Mouse (Mus musculus): ENCODE results near the gene Mcoln3. TPM values are rescaled to one million over a fixed set of nuclear protein-coding genes. Genes with fewer than 3 reads are reported as not detected.

The Mcoln3 gene
- total and polyA plus RNA-seq, 2 experiments from 2014 or later = 0.38 TPM

DNA sequence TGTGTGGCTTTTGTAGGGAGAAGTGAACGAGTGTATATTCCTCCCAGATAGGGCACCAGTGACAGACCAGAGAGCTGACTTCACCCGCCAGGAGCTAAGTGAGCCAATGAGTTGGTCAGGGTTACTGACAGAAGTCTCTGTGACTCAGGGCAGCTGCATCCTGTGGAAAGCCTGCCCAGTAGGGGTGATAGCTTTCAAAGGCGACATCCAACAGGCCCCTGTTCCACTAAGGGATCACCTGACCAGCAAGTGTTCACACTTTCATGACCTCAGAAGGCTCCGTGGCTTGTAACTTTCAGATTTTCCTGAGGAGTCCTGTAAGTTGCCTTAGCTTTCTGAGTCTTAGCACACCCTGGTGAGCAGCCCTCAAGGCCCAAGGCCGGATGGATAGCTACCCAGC, 55.8 kb downstream of the Mcoln3 start:
- no peaks in the 10 kb centered on the region for H3K36me3 ChIP-seq (ENCODE audit: insufficient read depth, low read length)
- no peaks in the 10 kb centered on the region for H3K27me3 ChIP-seq (ENCODE audit: insufficient read depth, low read length)
- H3K4me3 ChIP-seq (ENCODE audit: low read depth, low read length) = no peak overlapping the region
- H3K4me1 ChIP-seq (ENCODE audit: insufficient read depth, low read length) = no peaks in the 10 kb centered on the region
- no peaks in the 10 kb centered on the region for H3K9me3 ChIP-seq (ENCODE audit: low read length)
- H3K9ac ChIP-seq (replicated peaks; ENCODE audit: low read length, poor library complexity, severe bottlenecking) = no peak overlapping the region
- 68% methylated on average over 5 of the region's 5 CpGs for WGBS
- ATAC-seq (ENCODE audit: low FRiP score) = no peak
- H3K4me2 ChIP-seq (ENCODE audit: low read depth, low read length, poor library complexity, severe bottlenecking) = no peak overlapping the region
- no peak overlapping the region for H3K27ac ChIP-seq (ENCODE audit: low read depth, low read length)
- no peak for TF ChIP-seq CTCF (IDR thresholded peaks at IDR 0.05)
- DNase-seq (ENCODE audit: low spot score) = no peak

DNA sequence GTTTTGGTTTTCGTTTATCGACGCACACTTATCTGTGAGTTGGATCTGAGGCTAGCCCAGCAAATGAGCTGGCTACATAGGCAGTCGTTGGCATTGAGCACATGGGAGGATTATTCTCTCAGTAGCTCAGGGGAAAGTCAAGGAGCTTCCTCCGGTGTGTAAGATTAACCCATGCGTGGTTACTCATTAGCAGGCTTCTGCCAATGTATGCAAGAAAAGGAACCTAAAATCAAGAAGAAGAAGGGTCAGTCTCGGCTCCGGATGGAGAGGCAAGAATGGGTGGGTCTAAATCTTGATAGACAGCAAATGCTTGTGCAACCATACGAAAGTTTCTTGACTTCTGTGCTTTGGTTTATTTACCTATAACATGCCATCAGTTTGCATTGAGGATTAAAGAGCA, 57.0 kb downstream of the Mcoln3 start:
- H3K9me3 ChIP-seq (ENCODE audit: low read length) = no peaks in the 10 kb centered on the region
- no peak for DNase-seq (ENCODE audit: low spot score)
- TF ChIP-seq CTCF (IDR thresholded peaks at IDR 0.05) = no peak
- no peak overlapping the region for H3K9ac ChIP-seq (replicated peaks; ENCODE audit: low read length, poor library complexity, severe bottlenecking)
- H3K4me1 ChIP-seq (ENCODE audit: insufficient read depth, low read length) = no peaks in the 10 kb centered on the region
- H3K27ac ChIP-seq (ENCODE audit: low read depth, low read length) = no peak overlapping the region
- H3K4me3 ChIP-seq (ENCODE audit: low read depth, low read length) = no peak overlapping the region
- no peak for ATAC-seq (ENCODE audit: low FRiP score)
- WGBS = 91% methylated on average over 9 of the region's 9 CpGs
- H3K4me2 ChIP-seq (ENCODE audit: low read depth, low read length, poor library complexity, severe bottlenecking) = no peak overlapping the region
- no peaks in the 10 kb centered on the region for H3K27me3 ChIP-seq (ENCODE audit: insufficient read depth, low read length)
- H3K36me3 ChIP-seq (ENCODE audit: insufficient read depth, low read length) = no peaks in the 10 kb centered on the region

DNA sequence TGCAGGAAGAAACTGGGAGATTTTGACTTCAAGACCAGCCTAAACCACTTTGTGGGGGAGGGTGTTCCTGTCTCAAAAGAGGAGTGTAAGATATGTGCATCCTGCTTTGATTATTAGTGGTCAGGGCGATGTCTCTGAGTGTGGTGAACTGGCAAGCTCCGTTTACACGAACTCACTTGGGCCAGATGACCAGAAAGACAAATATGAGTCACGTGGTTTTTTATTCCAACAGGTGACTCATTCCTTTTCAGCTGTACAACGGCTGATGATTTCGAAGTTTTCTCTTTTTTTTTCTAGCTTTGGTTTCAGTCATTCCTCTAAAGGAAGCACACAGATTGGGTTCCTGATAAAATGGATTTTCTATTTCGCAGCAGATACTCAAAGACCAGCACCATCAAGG, 60.0 kb downstream of the Mcoln3 start:
- no peak overlapping the region for H3K27ac ChIP-seq (ENCODE audit: low read depth, low read length)
- ATAC-seq (ENCODE audit: low FRiP score) (no peak), DNase-seq (ENCODE audit: low spot score) (no peak)
- H3K27me3 ChIP-seq (ENCODE audit: insufficient read depth, low read length) = no peaks in the 10 kb centered on the region
- TF ChIP-seq CTCF (IDR thresholded peaks at IDR 0.05) = no peak
- H3K36me3 ChIP-seq (ENCODE audit: insufficient read depth, low read length) = no peaks in the 10 kb centered on the region
- no peak overlapping the region for H3K4me3 ChIP-seq (ENCODE audit: low read depth, low read length)
- no peaks in the 10 kb centered on the region for H3K9me3 ChIP-seq (ENCODE audit: low read length)
- no peaks in the 10 kb centered on the region for H3K4me1 ChIP-seq (ENCODE audit: insufficient read depth, low read length)
- WGBS = 81% methylated on average over 7 of the region's 7 CpGs
- H3K4me2 ChIP-seq (ENCODE audit: low read depth, low read length, poor library complexity, severe bottlenecking) = peak overlapping the region; percentile 48
- H3K9ac ChIP-seq (replicated peaks; ENCODE audit: low read length, poor library complexity, severe bottlenecking) = no peak overlapping the region

DNA sequence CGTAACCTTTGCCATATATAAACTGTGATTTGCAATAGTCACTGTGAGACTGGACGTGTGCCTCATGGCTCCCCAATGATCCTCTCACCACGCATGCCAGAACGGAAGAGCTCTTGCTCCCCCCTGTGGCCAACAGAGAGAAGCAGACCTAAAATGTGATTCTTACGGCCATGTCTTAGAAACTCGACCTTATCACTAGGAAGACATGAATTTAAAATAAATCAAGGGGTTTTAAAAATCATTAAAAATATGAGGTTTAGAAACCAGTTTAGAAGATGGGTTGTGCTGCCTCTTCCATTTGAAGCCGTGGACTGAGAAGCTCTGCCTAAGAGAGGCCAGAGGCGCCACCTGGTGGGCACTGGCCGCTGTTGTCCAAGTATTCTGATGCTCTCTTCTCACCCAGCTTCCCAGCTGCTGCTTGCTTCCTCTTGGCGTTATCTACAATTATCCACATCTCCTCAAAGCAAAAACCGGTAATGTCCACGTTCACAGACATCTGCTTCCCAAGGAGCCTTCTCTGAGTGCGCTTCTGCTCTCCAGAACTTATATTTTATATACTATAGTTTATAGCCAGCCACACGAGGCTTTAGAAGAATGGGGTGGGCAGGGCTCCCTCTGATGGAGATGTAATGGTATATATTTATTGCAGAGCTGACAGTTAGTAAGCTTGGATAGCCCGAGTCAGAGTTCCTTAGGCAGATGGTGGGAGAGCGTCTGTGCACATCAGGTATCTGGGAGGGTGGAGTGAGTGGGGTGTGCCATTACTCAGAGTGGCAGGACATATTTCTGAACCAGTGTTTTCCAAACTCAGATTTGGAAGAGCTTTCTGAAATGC, 60.7 kb downstream of the Mcoln3 start:
- WGBS = 4% methylated on average over 16 of the region's 16 CpGs
- H3K4me3 ChIP-seq (ENCODE audit: low read depth, low read length) = peak overlapping the region; percentile 29
- H3K9ac ChIP-seq (replicated peaks; ENCODE audit: low read length, poor library complexity, severe bottlenecking) = 0 out of 2 replicates have a peak overlapping the region, but pooled peaks have one; percentile 33
- H3K36me3 ChIP-seq (ENCODE audit: insufficient read depth, low read length) = no peaks in the 10 kb centered on the region
- no peaks in the 10 kb centered on the region for H3K9me3 ChIP-seq (ENCODE audit: low read length)
- DNase-seq (ENCODE audit: low spot score) = peak; percentile 93
- peak; percentile 77 for ATAC-seq (ENCODE audit: low FRiP score)
- TF ChIP-seq CTCF (IDR thresholded peaks at IDR 0.05) = peak; percentile 82
- no peaks in the 10 kb centered on the region for H3K27me3 ChIP-seq (ENCODE audit: insufficient read depth, low read length)
- peak overlapping the region; percentile 48 for H3K4me2 ChIP-seq (ENCODE audit: low read depth, low read length, poor library complexity, severe bottlenecking)
- H3K4me1 ChIP-seq (ENCODE audit: insufficient read depth, low read length) = no peaks in the 10 kb centered on the region
- H3K27ac ChIP-seq (ENCODE audit: low read depth, low read length) = no peak overlapping the region; the same call in 1 of the 2 replicates

DNA sequence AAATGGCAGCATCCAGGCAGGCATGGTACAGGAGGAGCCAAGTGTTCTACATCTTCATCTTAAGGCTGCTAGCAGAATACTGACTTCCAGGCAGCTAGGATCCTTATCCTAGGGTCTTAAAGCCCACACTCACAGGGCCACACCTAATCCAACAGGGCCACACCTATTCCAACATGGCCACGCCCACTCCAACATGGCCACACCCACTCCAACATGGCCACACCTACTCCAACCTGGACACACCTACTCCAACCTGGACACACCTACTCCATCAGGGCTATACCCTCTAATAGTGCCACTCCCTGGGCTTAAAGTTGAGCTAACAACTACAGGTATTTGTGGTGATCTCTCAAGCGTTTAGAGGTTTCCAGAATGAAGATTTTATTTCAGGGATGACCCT, 63.1 kb downstream of the Mcoln3 start:
- 32% methylated on average over 2 of the region's 2 CpGs for WGBS
- no peaks in the 10 kb centered on the region for H3K36me3 ChIP-seq (ENCODE audit: insufficient read depth, low read length)
- H3K4me2 ChIP-seq (ENCODE audit: low read depth, low read length, poor library complexity, severe bottlenecking) = no peak overlapping the region
- H3K27ac ChIP-seq (ENCODE audit: low read depth, low read length) = no peak overlapping the region
- DNase-seq (ENCODE audit: low spot score) (no peak), ATAC-seq (ENCODE audit: low FRiP score) (no peak)
- no peak overlapping the region for H3K9ac ChIP-seq (replicated peaks; ENCODE audit: low read length, poor library complexity, severe bottlenecking)
- H3K9me3 ChIP-seq (ENCODE audit: low read length) = no peaks in the 10 kb centered on the region
- no peaks in the 10 kb centered on the region for H3K4me1 ChIP-seq (ENCODE audit: insufficient read depth, low read length)
- H3K27me3 ChIP-seq (ENCODE audit: insufficient read depth, low read length) = no peaks in the 10 kb centered on the region
- TF ChIP-seq CTCF (IDR thresholded peaks at IDR 0.05) = no peak
- no peak overlapping the region for H3K4me3 ChIP-seq (ENCODE audit: low read depth, low read length)

DNA sequence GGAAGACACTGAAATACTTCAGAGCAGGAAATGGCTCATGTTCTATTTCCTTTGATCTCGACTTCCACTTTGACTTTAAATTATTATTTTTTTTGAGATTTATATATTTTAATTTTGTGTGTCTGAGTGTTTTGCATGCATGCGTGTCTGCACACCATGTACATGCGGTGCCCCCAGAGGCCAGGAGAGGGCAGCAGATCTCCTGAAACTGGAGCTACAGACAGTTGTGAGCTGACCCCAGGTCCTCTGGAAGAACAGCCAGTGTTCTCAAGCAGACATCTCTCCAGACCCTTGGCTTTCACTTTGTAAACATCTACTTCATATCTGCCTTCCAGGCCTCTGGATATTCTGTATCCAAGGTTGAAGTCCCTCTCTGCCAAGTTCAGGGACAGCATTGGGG, 63.7 kb downstream of the Mcoln3 start:
- Histone ChIP-seq H3K27ac (ENCODE audit: low read depth, low read length) (no peak overlapping the region), H3K4me1 (ENCODE audit: insufficient read depth, low read length) (no peaks in the 10 kb centered on the region), H3K9me3 (ENCODE audit: low read length) (no peaks in the 10 kb centered on the region), H3K36me3 (ENCODE audit: insufficient read depth, low read length) (no peaks in the 10 kb centered on the region), H3K27me3 (ENCODE audit: insufficient read depth, low read length) (no peaks in the 10 kb centered on the region), H3K9ac (replicated peaks; ENCODE audit: low read length, poor library complexity, severe bottlenecking) (no peak overlapping the region), H3K4me3 (ENCODE audit: low read depth, low read length) (no peak overlapping the region), H3K4me2 (ENCODE audit: low read depth, low read length, poor library complexity, severe bottlenecking) (no peak overlapping the region)
- peak; percentile 77 for TF ChIP-seq CTCF (IDR thresholded peaks at IDR 0.05)
- ATAC-seq (ENCODE audit: low FRiP score) (no peak), DNase-seq (ENCODE audit: low spot score) (peak; percentile 49)
- 33% methylated on average over 3 of the region's 3 CpGs for WGBS

Data from midbrain, postnatal 0 days (tissue).